Mouse (Mus musculus): Measurements from ENCODE around the gene Ogfod3.

DNA sequence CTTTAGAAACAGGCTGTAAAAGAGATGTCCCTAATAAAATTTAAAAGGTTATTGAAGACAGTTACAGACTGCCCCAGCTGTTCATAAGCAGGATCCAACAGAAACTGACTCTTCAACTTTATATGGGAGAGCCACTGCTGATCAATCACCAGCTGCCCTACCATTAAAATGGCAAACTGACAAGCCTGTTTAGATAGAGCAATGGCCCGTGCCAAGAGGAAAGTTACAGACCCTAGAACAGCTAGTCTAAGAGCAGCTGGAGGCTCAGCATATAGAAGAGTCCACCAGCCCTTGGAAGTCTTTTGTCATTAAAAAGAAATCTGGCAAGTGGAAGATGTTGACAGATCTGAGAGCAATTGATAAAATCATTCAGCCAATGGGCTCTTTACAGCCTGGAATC, 69.9 kb downstream of the Ogfod3 start:
- TF ChIP-seq CTCF (IDR thresholded peaks at IDR 0.05; ENCODE audit: low read depth): no peak
- TF ChIP-seq EP300 (IDR thresholded peaks at IDR 0.05; ENCODE audit: low read depth): no peak

All from liver, embryonic 14.5 days (tissue).